Mouse (Mus musculus): Measurements from ENCODE around the gene Btg1. TPM values are rescaled to one million over a fixed set of nuclear protein-coding genes. Genes with fewer than 3 reads are reported as not detected.

Btg1 gene
- polyA plus RNA-seq, 1 experiment from 2014 or later, result 36.6 TPM

DNA sequence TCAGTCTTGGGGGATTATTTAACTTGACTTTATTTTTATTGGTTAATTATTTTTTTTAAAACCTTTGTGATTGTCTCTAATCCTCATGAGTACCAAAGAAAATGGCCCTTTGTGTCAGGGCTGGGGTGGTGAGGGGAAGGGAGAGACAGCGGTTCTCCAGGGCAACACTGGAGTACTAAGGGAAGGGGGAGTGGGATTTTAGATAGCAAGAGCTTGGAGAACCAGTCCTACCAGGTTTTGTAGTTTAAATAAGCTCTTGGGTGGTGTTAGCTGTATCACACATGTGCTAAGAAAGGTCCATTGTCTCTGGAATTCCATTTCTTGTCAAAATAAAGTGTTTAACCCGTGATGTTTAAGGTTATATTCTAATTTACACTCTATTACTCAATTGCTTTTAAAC is 38.3 kb downstream of the Btg1 start:
- H3K9ac ChIP-seq (ENCODE audit: low read depth, low read length), result no peak overlapping the region
- no peaks in the 10 kb centered on the region for H3K27me3 ChIP-seq (ENCODE audit: control insufficient read depth, insufficient read depth, low read length)
- no peak overlapping the region for H3K27ac ChIP-seq (ENCODE audit: low read depth, low read length)
- H3K4me3 ChIP-seq (ENCODE audit: low read depth, low read length), result no peak overlapping the region
- H3K36me3 ChIP-seq (ENCODE audit: control insufficient read depth, insufficient read depth, low read length), result no peaks in the 10 kb centered on the region
- no peak for ATAC-seq (replicated peaks; ENCODE audit: insufficient number of reproducible peaks, low FRiP score, low TSS enrichment)
- 76% methylated on average over 2 of the region's 2 CpGs for WGBS (ENCODE audit: insufficient replicate concordance)
- H3K9me3 ChIP-seq (replicated peaks; ENCODE audit: control insufficient read depth, low read length), result no peaks in the 10 kb centered on the region
- H3K4me2 ChIP-seq, result no peak overlapping the region
- H3K4me1 ChIP-seq (ENCODE audit: control insufficient read depth, insufficient read depth, low read length), result no peaks in the 10 kb centered on the region

GRCm38 (mm10) chr10:96656176-96656575 is 39.4 kb downstream of the Btg1 start:
- Histone ChIP-seq H3K36me3 (ENCODE audit: control insufficient read depth, insufficient read depth, low read length) (no peaks in the 10 kb centered on the region), H3K27ac (ENCODE audit: low read depth, low read length) (no peak overlapping the region), H3K4me2 (no peak overlapping the region), H3K27me3 (ENCODE audit: control insufficient read depth, insufficient read depth, low read length) (no peaks in the 10 kb centered on the region), H3K9me3 (replicated peaks; ENCODE audit: control insufficient read depth, low read length) (no peaks in the 10 kb centered on the region), H3K9ac (ENCODE audit: low read depth, low read length) (no peak overlapping the region), H3K4me1 (ENCODE audit: control insufficient read depth, insufficient read depth, low read length) (no peaks in the 10 kb centered on the region), H3K4me3 (ENCODE audit: low read depth, low read length) (no peak overlapping the region)
- no peak for ATAC-seq (replicated peaks; ENCODE audit: insufficient number of reproducible peaks, low FRiP score, low TSS enrichment)
- WGBS (ENCODE audit: insufficient replicate concordance), result 66% methylated on average over 3 of the region's 3 CpGs

DNA sequence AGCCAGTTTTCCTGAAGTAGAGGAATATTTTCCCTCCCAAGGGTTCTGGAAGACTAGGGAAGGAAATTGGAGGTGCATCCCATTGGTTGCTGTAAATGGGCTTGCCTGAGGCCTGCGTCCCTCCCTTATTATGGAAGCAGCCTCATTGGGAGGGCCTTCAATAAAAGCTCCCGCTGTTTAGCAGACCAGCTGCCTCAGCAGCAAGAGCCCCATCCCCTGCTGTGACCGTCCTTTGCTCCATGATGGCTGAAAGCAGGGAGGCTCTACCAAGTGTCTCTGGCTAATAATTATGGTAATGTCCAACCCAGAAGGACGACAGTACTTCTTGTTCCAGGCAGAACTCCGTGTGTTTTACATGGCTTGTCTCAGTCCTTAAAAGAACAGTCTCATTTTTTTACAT is 42.1 kb downstream of the Btg1 start:
- no peak overlapping the region for H3K4me2 ChIP-seq
- no peaks in the 10 kb centered on the region for H3K36me3 ChIP-seq (ENCODE audit: control insufficient read depth, insufficient read depth, low read length)
- H3K9me3 ChIP-seq (replicated peaks; ENCODE audit: control insufficient read depth, low read length), result no peaks in the 10 kb centered on the region
- no peak overlapping the region for H3K27ac ChIP-seq (ENCODE audit: low read depth, low read length)
- 32% methylated on average over 5 of the region's 5 CpGs for WGBS (ENCODE audit: insufficient replicate concordance)
- H3K4me3 ChIP-seq (ENCODE audit: low read depth, low read length), result no peak overlapping the region
- no peak overlapping the region for H3K9ac ChIP-seq (ENCODE audit: low read depth, low read length)
- H3K27me3 ChIP-seq (ENCODE audit: control insufficient read depth, insufficient read depth, low read length), result no peaks in the 10 kb centered on the region
- no peaks in the 10 kb centered on the region for H3K4me1 ChIP-seq (ENCODE audit: control insufficient read depth, insufficient read depth, low read length)
- no peak for ATAC-seq (replicated peaks; ENCODE audit: insufficient number of reproducible peaks, low FRiP score, low TSS enrichment)

- no peak for ATAC-seq (replicated peaks; ENCODE audit: insufficient number of reproducible peaks, low FRiP score, low TSS enrichment)
- no peak overlapping the region for H3K4me3 ChIP-seq (ENCODE audit: low read depth, low read length)
- H3K9me3 ChIP-seq (replicated peaks; ENCODE audit: control insufficient read depth, low read length), result no peaks in the 10 kb centered on the region
- no peak overlapping the region for H3K4me2 ChIP-seq
- no peak overlapping the region for H3K27ac ChIP-seq (ENCODE audit: low read depth, low read length)
- H3K9ac ChIP-seq (ENCODE audit: low read depth, low read length), result no peak overlapping the region
- H3K27me3 ChIP-seq (ENCODE audit: control insufficient read depth, insufficient read depth, low read length), result no peaks in the 10 kb centered on the region
- no peaks in the 10 kb centered on the region for H3K4me1 ChIP-seq (ENCODE audit: control insufficient read depth, insufficient read depth, low read length)
- H3K36me3 ChIP-seq (ENCODE audit: control insufficient read depth, insufficient read depth, low read length), result no peaks in the 10 kb centered on the region
- 85% methylated on average over 10 of the region's 10 CpGs for WGBS (ENCODE audit: insufficient replicate concordance)
Measured at GRCm38 (mm10) chr10:96660280-96660985, 43.6 kb downstream of the Btg1 start.

- Histone ChIP-seq H3K4me3 (ENCODE audit: low read depth, low read length) (no peak overlapping the region), H3K9ac (ENCODE audit: low read depth, low read length) (no peak overlapping the region), H3K36me3 (ENCODE audit: control insufficient read depth, insufficient read depth, low read length) (no peaks in the 10 kb centered on the region), H3K4me2 (no peak overlapping the region), H3K27me3 (ENCODE audit: control insufficient read depth, insufficient read depth, low read length) (no peaks in the 10 kb centered on the region), H3K4me1 (ENCODE audit: control insufficient read depth, insufficient read depth, low read length) (no peaks in the 10 kb centered on the region), H3K27ac (ENCODE audit: low read depth, low read length) (no peak overlapping the region), H3K9me3 (replicated peaks; ENCODE audit: control insufficient read depth, low read length) (no peaks in the 10 kb centered on the region)
- no peak for ATAC-seq (replicated peaks; ENCODE audit: insufficient number of reproducible peaks, low FRiP score, low TSS enrichment)
- WGBS (ENCODE audit: insufficient replicate concordance), result 86% methylated on average over 4 of the region's 4 CpGs
Measured at GRCm38 (mm10) chr10:96662976-96663375, 46.2 kb downstream of the Btg1 start.

GRCm38 (mm10) chr10:96663739-96664430 is 47.1 kb downstream of the Btg1 start:
- Histone ChIP-seq H3K9me3 (replicated peaks; ENCODE audit: control insufficient read depth, low read length) (no peaks in the 10 kb centered on the region), H3K4me2 (no peak overlapping the region), H3K36me3 (ENCODE audit: control insufficient read depth, insufficient read depth, low read length) (no peaks in the 10 kb centered on the region), H3K27ac (ENCODE audit: low read depth, low read length) (no peak overlapping the region), H3K4me1 (ENCODE audit: control insufficient read depth, insufficient read depth, low read length) (no peaks in the 10 kb centered on the region), H3K27me3 (ENCODE audit: control insufficient read depth, insufficient read depth, low read length) (no peaks in the 10 kb centered on the region), H3K4me3 (ENCODE audit: low read depth, low read length) (no peak overlapping the region), H3K9ac (ENCODE audit: low read depth, low read length) (no peak overlapping the region)
- ATAC-seq (replicated peaks; ENCODE audit: insufficient number of reproducible peaks, low FRiP score, low TSS enrichment), result no peak
- WGBS (ENCODE audit: insufficient replicate concordance), result 79% methylated on average over 9 of the region's 9 CpGs

Measured in heart, embryonic 11.5 days (tissue).